Mouse (Mus musculus) CD4-positive helper T cell, adult 2 months (primary cell): Measurements from ENCODE around the gene Tmem189.
"Not testable (repeated sequence)": the region's sequence is repeated elsewhere in the genome, so short reads cannot be mapped to it uniquely, and the experiment has no call there.

ENCODE experiments used
- DNase-seq: peaks from one replicate; pipeline ENCODE4 v3.0.0-alpha.2; 2012; ENCODE audit warnings: low read depth, missing footprints, low spot score

Gene Tmem189

DNA sequence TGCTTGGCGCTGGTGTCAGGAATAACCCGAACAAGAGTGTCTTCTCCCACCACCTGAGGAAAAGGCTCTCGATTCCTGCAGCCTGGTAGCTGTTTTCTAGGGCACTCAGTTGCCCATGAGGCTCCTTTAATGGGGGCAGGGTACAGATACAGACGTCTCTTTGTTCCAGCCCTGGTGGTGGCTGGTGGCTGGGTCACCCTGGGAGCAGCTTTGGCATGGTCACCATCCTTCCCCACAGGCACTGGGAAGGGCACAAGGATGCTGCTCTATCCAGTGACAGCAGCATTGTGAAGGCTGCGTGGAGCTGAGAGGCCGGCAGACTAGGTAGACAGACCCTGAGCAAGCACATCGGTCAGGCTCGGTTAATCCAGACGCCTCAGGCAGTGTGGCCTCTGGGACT is 38.0 kb downstream of the Tmem189 start:
- DNase-seq = no peak

DNA sequence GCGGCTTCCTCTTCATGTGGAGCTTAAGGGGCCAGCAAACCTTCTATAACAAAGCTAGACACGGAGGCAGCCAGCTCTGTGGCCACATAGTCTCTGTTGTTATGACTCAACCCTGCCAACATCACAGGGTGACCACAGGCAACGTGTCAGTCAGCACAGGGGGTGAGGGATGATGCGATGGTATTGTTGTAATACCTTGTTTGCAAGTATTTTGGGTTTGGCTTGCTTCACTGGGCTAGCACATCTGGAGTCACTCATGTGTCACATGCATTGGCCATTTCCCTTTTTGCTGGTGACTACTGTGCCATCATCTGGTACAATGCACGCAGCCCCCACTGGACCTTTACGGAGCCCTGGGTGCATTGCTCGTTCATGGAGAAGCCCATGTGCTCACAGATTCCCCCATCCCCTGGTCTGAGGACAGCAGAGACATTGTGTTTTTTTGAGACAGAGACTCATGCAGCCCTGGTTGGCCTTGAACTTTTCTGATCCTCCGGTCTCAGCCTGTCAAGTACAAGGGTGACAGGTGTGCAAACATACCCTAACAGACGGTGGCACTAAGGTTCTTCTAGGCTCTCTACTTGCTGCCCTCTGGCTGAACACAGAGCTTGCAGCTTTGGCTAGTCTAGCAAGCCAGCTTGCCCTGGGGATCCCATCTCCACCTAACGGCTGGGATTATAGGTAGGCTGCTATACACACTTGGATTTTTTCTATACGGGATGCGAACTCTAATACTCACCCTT is 40.2 kb downstream of the Tmem189 start:
- no peak for DNase-seq

DNA sequence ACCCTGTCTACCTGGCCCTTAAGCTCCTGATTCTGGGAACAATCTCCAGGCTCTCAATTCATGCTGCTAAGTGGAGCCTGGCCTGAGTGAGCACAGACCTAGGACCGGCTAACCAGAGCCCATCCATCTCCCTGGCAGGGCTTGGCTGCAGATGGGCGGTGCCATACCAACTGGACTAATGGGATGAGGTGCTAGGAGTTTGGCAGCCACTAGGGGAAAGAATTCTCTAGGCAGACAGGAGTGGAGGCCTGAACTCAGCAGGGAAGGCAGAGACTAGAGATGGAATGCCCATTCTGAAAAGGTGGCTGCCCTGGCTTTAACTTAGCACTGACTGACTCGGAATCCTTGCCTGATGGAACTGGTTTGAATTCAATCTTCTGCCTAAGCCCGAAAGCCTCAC is 43.2 kb downstream of the Tmem189 start:
- no peak for DNase-seq

DNA sequence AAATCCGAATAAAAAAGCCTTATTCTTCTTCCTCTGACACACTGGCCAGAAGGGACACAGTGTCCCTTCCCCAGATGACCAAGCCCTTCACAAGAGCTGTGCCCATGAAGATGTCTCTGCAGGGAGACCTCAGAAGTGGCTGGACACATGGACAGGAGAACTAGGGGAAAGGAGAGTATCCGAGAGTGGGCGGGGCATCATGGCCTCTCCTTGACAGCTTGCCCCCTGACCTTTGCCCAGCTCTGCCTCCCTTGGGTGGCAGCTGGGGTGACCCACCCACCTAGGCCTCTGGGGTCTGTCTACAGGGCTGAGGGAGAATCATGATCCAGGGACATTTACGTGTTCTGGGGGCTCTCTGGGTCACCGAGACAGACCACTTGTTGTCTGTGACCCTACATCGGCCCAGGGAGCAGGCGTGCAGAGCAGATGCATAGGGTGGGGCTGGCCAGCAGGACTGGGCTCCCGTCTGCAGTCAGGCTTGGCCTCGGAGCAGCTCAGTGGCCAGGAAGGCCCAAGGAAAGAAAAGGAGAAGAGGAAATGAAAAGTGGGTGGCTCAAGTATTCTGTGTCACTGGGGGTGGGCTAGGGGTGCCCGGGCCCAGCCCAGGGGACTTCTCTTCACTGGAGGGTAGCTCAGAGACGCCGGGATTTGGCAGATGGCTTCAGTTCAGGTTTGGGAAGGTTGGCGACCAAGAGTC is 46.1 kb downstream of the Tmem189 start:
- DNase-seq = not testable (repeated sequence)

DNA sequence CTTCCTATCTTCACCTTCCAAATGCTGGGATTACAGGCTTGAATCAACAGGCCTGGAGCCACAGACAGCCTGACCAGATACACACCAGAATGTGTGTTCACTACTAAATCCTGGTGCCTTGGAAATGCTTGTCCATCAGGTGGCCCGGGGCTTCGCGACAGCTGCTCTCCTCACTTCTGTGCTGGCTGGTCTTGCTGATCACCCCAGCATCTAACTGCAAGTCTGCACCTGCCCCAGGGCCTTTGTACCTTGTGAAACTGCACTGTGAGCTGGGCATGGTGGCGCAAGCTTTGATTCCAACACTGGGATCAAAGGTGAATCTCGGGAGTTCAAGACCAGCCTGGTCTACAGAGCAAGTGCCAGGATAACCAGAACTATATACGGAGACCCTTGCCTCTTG is 47.5 kb downstream of the Tmem189 start:
- no peak for DNase-seq

DNA sequence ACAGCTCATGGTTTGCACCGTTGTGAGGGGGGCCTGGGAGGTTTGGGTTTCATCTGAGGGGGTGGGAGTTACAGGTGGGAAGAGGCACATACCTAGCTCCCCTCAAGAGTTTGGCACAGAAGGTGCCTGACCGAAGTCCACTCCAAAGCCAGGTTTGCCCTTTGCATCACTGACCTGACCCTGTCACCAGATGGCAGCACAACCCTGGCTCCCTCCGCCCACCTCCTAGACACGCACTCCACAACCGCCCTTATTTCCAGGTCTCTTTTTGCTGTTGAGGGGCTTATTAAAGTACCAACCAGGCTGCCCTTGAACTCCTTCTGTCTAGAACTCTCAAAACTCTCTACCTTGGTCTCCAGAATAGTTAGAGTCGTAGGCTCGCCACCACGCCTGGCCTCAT is 48.3 kb downstream of the Tmem189 start:
- peak; percentile 39 for DNase-seq

DNA sequence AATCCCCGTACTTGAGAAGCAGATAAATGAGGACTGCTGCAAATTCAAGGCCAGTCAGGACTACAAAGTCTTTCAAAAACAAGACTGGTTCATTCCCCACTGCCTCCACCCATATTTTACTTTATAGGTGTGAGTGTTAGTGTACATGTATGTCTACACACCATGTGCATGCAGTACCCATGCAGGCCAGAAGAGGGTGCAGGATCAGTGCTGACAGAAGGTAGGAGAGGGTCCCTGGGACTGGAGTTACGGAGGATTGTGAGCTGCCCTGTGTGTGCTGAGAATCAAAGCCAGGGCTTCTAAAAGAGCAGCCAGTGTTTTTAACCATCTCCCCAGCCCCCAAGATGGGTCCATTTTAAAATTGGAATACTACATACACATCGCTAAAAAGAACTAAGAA is 49.3 kb downstream of the Tmem189 start:
- peak; percentile 54 for DNase-seq

DNA sequence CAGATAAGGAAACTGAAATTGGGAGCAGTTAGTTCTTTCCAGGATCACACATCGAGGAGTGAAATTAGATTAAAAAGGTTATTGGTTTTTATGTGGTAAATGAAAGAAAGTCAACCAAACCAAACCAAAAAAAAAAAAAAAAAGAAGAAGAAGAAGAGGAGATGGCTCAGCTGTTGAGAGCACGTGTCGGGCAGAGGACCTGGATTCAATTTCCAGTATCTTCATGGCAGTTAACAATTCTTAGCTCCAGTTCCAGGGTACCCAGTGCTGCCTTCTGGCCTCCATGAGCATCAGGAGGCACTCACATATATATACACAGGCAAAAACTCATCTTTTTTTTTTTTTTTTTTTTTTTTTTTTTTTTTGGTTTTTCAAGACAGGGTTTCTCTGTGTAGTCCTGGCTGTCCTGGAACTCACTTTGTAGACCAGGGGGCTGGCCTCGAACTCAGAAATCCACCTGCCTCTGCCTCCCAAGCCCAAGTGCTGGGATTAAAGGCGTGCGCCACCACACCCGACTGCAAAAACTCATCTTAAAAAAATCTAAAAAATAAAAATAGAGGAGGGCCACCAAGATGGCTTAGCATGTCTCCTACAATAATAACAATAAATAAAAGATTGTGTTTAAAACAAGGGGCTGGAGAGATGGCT is 54.6 kb downstream of the Tmem189 start:
- no peak for DNase-seq

DNA sequence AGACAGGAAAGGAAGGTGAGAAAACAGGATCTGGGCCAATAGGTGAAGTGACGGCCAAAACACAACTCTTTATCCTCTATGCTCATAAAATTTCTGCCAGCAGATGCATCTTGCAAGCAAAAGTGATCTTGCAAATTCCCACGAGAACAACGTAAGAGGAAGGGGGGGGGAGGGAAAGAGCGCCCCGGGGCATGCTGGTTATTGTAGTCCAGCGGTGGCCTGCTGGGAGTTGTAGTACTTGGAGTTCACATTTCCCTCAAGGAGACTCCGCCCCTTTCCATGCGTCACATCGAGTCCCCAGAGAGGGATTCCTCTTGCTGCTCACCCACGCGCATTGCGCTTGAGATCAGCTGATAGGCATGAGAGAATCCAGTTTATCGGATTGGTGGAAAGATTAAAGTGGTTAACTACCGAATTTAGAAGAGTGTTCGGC is 55.3 kb downstream of the Tmem189 start:
- peak; percentile 99 for DNase-seq

DNA sequence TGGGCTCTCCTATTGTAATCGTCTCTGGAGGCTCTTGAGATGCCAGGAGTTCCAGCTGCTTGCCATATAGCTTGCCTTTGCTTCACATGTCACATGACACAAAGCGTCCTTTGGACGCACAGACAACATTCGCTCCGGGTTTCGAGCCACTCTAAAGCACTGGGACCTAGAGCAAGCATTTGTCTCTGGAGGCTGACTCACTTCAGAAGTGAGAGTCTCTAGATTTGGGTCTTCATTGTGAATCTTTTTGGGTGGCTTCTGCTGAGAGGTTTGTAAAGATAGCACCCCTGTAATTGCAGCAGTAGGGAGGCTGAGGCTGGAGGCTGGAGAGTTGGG is 56.1 kb downstream of the Tmem189 start:
- no peak for DNase-seq

DNA sequence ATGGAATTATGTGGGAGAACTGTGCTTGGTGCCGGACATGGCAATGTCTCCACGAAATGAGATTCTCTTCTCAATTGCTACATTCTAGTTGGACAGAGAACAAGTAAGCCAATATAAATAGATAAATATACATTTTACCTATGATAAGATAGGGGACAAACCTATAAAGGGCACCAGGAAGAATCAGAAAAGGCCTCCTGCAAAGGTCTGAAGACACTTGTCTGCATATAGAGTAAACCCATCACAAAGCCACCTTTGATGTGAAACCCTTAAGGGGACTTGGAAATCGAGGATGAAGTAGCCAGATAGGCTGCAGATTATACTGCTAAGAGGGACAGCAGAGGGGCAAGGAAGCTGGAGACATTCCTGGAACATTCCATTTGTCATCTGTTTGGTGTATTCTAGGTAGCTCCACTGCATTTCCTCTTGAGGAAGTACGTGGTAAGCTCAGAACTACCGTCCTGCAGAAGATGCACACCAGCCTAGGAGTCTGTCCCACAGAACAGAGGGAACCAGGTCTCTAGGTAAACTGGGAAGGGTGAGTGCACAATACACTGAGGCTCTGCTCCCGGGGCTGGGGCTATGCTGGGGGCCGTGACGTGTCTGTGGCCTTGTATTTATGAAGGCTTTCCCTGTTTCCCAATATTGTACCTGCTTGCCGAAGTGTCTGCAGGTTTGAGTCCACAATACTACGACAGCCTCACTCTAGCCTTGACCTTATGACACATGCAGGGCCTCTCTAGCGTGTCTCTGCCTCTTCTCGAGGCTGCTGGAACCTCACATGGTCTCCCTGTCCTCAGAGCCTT is 56.7 kb downstream of the Tmem189 start:
- DNase-seq = no peak

DNA sequence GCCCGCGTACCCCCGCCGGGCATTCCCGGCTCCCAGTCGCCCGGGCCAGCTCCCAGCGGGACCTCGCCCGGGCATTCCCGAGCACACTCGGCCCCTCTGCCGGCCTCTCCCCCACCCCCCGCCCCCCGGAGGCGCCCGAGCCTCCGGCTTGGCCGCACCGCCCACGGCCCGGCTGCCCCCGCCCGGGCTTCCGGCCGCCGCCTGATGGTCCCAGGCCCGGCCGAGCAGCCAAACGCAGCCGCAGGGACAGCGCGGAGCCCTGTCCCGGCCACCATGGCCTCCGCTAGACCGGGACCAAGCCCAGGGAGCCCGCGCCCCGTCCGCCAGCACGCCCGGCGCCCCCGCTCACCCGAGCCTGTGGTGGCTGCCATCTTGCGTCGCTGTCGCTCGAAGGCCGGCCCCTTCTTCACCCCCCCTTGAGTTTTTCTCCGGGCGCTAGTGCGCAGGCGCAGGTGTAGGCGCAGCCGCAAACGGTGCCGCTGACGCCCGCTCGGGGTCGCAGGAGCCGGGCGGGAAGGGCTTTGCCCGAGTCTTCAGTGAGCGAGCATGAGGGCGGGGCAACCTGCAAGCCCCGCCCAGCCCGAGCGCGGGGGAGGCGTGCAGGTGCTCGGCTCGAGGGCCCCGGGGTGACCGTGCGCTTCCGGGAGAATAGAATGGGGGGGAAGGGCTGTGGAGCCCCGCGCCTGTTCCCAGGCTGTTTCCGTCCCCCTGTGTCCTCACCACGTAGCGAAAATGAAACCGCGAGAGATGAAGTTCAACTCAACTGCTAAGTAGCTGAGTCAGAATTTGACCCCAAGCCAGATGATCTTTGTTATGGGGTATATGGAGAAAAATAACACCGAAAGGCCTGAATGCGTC is 57.8 kb downstream of the Tmem189 start, which contains the start of gene Ube2v1:
Ube2v1 (minus strand) TSS at position 505 of the 858 bp plus-strand sequence.
- peak; percentile 100 for DNase-seq

DNA sequence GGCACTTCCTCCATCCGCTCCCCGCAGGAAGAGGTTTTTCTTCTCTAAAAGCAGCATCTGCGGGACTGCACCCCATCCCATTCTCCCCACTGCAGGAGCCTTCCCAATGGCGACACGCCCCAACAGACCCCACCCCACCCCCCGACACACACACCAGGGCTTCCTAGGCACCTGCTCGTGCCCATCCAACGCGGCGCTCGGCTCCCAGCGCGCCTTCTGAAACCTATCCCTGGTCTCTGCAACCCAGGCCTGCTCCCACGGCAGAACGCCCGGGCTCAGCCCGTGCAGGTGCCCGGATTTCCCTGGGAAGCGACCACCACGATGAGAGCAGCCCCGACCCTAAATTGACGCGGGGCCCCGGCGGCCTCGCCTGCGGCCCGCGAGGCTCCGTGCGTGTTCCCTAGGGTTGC is 58.4 kb downstream of the Tmem189 start:
- DNase-seq = no peak

DNA sequence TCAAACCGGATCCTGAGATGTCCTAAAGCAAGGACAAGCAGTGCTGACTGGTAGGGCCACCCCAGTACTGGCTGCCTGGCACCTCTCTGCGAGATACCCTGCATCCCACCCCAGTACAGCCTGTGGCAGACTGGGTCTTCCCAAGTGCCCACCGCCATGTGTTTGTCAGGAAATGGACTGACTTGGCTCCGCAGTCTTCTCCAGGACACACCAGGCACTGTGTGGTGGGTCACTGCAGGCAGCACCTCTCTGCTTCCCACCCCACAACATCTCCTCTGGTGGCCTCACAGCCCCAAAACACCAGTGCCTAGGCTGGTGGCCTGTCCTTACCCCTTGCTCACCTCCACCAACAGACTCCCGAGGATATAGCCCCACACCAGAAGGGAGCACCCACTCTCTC is 59.2 kb downstream of the Tmem189 start:
- DNase-seq = no peak

DNA sequence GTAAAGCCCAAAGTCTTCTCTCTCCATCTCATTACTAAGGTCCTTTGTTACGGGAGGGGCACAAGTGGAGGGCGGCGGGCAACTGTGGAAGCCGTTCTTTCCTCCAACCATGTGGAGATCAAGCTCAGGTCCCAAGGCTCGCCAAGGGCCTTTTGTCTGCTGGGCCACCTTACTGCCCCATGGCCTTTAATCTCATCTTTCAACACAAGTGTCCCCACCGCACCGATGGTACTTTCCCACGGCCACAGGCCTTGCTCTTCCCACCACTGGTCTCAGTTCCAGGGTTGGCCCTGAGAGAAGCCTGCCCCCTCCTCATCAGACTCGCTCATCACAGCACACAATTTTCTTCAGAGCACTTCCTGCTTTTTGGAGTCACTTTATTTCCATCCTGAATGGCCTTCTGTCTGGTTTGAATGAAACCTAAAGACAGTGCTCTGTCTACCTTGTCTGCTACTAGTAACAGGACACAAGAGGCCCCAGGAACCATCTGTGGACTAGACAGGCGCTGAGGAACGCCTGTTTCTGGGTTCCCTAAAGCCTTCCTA is 59.9 kb downstream of the Tmem189 start:
- no peak for DNase-seq

DNA sequence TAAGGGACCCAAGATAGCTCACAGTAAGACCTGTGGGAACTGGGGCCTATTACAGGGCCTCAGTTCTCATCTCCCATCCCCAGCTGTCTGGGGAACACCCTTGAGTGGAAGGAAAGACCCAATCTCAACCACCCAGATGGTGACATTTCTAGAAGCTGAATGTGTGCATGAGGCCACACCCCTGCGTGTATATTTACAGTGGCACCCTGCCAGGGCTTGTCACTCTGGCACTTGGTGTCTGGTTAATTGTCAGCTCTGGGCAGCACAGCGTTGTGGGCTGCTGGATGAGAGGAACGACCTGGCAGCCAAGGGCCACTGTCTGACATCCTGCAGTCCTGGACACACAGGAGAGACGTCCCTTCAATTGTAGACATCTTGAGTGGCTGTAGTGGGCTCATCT is 60.8 kb downstream of the Tmem189 start:
- no peak for DNase-seq

DNA sequence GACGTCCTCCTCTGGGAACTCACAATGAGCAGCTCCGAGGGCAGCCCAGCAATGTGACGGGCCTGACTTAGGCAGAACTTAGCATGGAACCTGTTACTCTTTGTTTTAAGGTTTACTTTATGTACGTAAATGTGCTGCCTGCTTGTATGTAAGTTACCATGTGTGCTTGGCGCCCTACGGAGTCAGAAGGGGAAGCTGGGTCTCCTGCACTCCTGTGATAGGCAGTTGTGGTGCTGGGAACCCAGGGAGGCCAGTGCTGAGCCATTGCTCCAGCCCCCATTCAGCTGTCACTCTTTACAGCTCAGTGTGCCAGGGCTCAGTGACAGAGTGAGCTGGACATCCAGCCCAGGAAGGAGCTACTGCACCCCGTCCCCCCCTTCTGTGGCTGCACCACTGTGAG is 62.6 kb downstream of the Tmem189 start:
- DNase-seq = no peak

DNA sequence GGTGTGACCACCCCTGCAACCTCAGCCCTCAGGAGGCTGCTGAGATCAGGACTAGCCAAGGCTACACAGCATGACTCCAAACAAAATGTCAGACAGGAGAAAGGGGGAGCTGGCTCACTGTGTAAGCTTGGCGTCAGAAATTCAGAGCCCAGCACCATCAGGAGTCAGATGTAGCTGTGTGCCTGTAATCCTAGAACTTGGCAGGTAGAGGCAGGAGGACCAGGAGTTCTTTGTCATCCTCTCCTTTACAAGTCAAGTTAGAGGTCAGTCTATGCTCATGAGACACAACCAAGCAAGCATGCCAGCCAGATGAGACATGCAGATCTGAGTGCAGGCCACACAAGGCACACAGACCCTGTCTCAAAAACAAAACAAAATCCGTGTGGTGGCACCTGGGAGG is 64.0 kb downstream of the Tmem189 start:
- no peak for DNase-seq

DNA sequence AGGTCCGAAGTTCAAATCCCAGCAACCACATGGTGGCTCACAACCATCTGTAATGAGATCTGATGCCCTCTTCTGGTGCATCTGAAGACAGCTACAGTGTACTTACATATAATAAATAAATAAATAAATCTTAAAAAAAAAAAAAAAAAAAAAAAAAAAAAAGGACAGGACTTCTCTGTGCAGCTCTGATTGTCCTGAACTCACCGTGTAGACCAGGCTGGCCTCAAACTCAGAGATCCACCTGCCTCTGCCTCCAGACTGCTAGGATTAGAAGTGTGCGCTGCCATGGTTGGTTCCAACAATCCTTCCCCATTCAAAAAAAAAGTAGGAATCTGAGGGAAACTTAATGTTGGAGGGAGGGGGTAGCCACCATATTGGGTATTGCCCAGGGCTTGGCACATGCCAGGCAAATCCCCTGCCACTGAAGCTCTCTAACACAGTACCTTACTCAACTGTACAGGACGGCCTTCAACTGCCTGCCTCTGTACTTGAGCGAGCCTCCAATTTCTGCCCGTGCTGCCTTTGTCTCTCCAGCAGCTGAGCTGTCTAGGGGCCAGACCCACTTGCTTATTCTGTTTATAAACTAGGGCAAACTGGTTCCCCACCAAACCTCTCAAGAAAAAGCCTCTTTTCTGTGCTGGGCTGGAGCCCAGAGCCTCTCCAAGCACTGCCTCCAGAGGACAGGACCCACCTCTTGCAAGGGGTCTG is 65.1 kb downstream of the Tmem189 start:
- no peak for DNase-seq

DNA sequence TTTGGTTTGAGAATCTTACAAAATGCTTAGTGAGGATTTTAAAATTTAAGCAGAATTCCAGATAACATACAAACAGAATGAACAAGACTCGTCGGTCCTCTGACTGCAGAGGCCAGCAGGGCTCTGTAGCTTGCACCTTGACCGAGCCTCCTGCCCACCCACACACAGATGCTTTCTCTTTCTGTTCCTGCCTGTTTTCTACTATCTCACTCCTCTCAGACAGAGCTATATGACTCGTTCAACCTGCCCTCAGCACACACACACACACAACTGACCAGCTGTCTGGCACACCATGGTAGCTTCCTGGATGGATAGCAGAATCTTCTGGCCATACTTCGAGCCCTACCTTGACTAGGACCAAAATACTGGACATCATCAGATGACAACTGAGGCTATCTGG is 66.7 kb downstream of the Tmem189 start:
- peak; percentile 24 for DNase-seq
